Mouse (Mus musculus) MEL (cell line): ENCODE data around the gene Poc1b. TPM values are rescaled to one million over a fixed set of nuclear protein-coding genes. Genes with fewer than 3 reads are reported as not detected.

ENCODE experiments used
- DNase-seq: peaks from one replicate; pipeline ENCODE4 v3.0.0; 2011; ENCODE audit warnings: low read depth, low spot score
- H3K27ac ChIP-seq: 2 replicates; pipeline ENCODE4 v1.5.1; 2012; ENCODE audit warnings: low read depth, mild to moderate bottlenecking, control low read depth, low read length, moderate library complexity; ENCODE audit not compliant: control insufficient read depth
- H3K27me3 ChIP-seq, 2 experiments: fragments of 150-350 bp in 1 of 2; sonication (generic) in 1 of 2; 2 replicates each; pipeline ENCODE4 v1.6.1; 2012; ENCODE audit warnings: low read length in 2 of 2, mild to moderate bottlenecking in 2 of 2, improper control_type of control experiment in 1 of 2, moderate library complexity in 1 of 2; ENCODE audit not compliant: insufficient read depth in 2 of 2, control insufficient read depth in 1 of 2
- H3K36me3 ChIP-seq, 2 experiments: 2 replicates each; pipeline ENCODE4 v1.6.1; 2012 to 2014; ENCODE audit warnings: low read length in 2 of 2, improper control_type of control experiment in 1 of 2, inconsistent platforms in 1 of 2, mild to moderate bottlenecking in 1 of 2; ENCODE audit not compliant: insufficient read depth in 2 of 2, control insufficient read depth in 1 of 2
- H3K4me1 ChIP-seq, 2 experiments: fragments of 150-350 bp in 1 of 2; sonication (generic) in 1 of 2; 2 replicates each; pipeline ENCODE4 v1.6.1; 2012; ENCODE audit warnings: low read length in 2 of 2, improper control_type of control experiment in 1 of 2, mild to moderate bottlenecking in 1 of 2; ENCODE audit not compliant: insufficient read depth in 2 of 2, control insufficient read depth in 1 of 2
- H3K4me3 ChIP-seq, 2 experiments: fragments of 150-350 bp in 1 of 2; sonication (generic) in 1 of 2; 2 replicates each; pipeline ENCODE4 v1.5.1; 2012; ENCODE audit warnings: low read depth in 2 of 2, low read length in 2 of 2, mild to moderate bottlenecking in 2 of 2, moderate library complexity in 2 of 2, control low read depth in 1 of 2, improper control_type of control experiment in 1 of 2; ENCODE audit not compliant: control insufficient read depth in 1 of 2, insufficient read depth in 1 of 2
- H3K79me2 ChIP-seq: 2 replicates; pipeline ENCODE4 v1.6.1; 2012; ENCODE audit warnings: mild to moderate bottlenecking, low read length, moderate library complexity; ENCODE audit not compliant: control insufficient read depth, poor library complexity, insufficient read depth
- H3K9ac ChIP-seq: 2 replicates; pipeline ENCODE4 v1.6.1; 2012; ENCODE audit warnings: low read depth, mild to moderate bottlenecking, control low read depth, low read length, moderate library complexity; ENCODE audit not compliant: control insufficient read depth, poor library complexity, severe bottlenecking
- H3K9me3 ChIP-seq: fragments of 150-350 bp; sonication (generic); replicated peaks from 2 replicates; pipeline ENCODE4 v1.6.1; 2012; ENCODE audit warnings: mild to moderate bottlenecking, low read length, improper control_type of control experiment, moderate library complexity; ENCODE audit not compliant: insufficient read depth
- CHD2 ChIP-seq: IDR thresholded peaks from 2 replicates; pipeline ENCODE4 v1.6.1; 2011; ENCODE audit warnings: low read length, improper control_type of control experiment
- CTCF ChIP-seq, 3 experiments: IDR thresholded peaks in 2 of 3; conservative IDR thresholded peaks in 1 of 3; 2 replicates each; pipeline ENCODE4 v1.5.1; 2011 to 2012; ENCODE audit warnings: low read length in 3 of 3, low read depth in 2 of 3, mild to moderate bottlenecking in 2 of 3, improper control_type of control experiment in 1 of 3, inconsistent platforms in 1 of 3, mixed read lengths in 1 of 3, moderate library complexity in 1 of 3; ENCODE audit not compliant: control insufficient read depth in 1 of 3, insufficient read depth in 1 of 3, poor library complexity in 1 of 3, severe bottlenecking in 1 of 3
- ELF1 ChIP-seq: IDR thresholded peaks from 2 replicates; pipeline ENCODE4 v1.6.1; 2014; ENCODE audit warnings: low read depth, mild to moderate bottlenecking, inconsistent platforms, low read length, improper control_type of control experiment, moderate library complexity
- EP300 ChIP-seq, 2 experiments: IDR thresholded peaks; 2 replicates each; pipeline ENCODE4 v1.6.1; 2011; ENCODE audit warnings: improper control_type of control experiment in 2 of 2, low read length in 2 of 2, low read depth in 1 of 2, mild to moderate bottlenecking in 1 of 2
- ETS1 ChIP-seq: IDR thresholded peaks from 2 replicates; pipeline ENCODE4 v1.6.1; 2012; ENCODE audit warnings: low read depth, mild to moderate bottlenecking, inconsistent platforms, low read length, improper control_type of control experiment, moderate library complexity
- GABPA ChIP-seq: IDR thresholded peaks from 2 replicates; pipeline ENCODE4 v1.6.1; 2012; ENCODE audit warnings: low read depth, mild to moderate bottlenecking, inconsistent platforms, low read length, improper control_type of control experiment, moderate library complexity
- GATA1 ChIP-seq: IDR thresholded peaks from 2 replicates; pipeline ENCODE4 v1.6.1; 2011; ENCODE audit warnings: low read depth, low read length, improper control_type of control experiment
- HCFC1 ChIP-seq: IDR thresholded peaks from 2 replicates; pipeline ENCODE4 v1.6.1; 2012; ENCODE audit warnings: low read depth, mild to moderate bottlenecking, inconsistent platforms, low read length, improper control_type of control experiment, moderate library complexity
- JUND ChIP-seq: IDR thresholded peaks from 2 replicates; pipeline ENCODE4 v1.6.1; 2011; ENCODE audit warnings: low read depth, mild to moderate bottlenecking, improper control_type of control experiment, low read length
- KAT2A ChIP-seq: conservative IDR thresholded peaks from 2 replicates; pipeline ENCODE4 v1.6.1; 2012; ENCODE audit warnings: low read depth, low read length, improper control_type of control experiment, inconsistent platforms
- MAFK ChIP-seq: IDR thresholded peaks from 2 replicates; pipeline ENCODE4 v1.6.1; 2011; ENCODE audit warnings: low read depth, mild to moderate bottlenecking, low read length, improper control_type of control experiment, borderline replicate concordance
- MAX ChIP-seq: IDR thresholded peaks from 2 replicates; pipeline ENCODE4 v1.6.1; 2011; ENCODE audit warnings: low read length, improper control_type of control experiment
- MAZ ChIP-seq: IDR thresholded peaks from 2 replicates; pipeline ENCODE4 v1.6.1; 2012; ENCODE audit warnings: low read depth, mild to moderate bottlenecking, inconsistent platforms, low read length, improper control_type of control experiment
- MYB ChIP-seq: IDR thresholded peaks from 2 replicates; pipeline ENCODE4 v1.6.1; 2011; ENCODE audit warnings: mild to moderate bottlenecking, low read depth, low read length, improper control_type of control experiment
- MYC ChIP-seq: IDR thresholded peaks from 2 replicates; pipeline ENCODE4 v1.6.1; 2011; ENCODE audit warnings: low read depth, mild to moderate bottlenecking, low read length, improper control_type of control experiment, moderate library complexity
- NELFE ChIP-seq: IDR thresholded peaks from 2 replicates; pipeline ENCODE4 v1.6.1; 2011; ENCODE audit warnings: low read depth, low read length, improper control_type of control experiment
- NRF1 ChIP-seq: IDR thresholded peaks from 2 replicates; pipeline ENCODE4 v1.6.1; 2014; ENCODE audit warnings: low read depth, mild to moderate bottlenecking, inconsistent platforms, low read length, improper control_type of control experiment, moderate library complexity; ENCODE audit not compliant: poor library complexity, insufficient read depth, severe bottlenecking
- POLR2A ChIP-seq, 2 experiments: IDR thresholded peaks; 2 replicates each; pipeline ENCODE4 v1.6.1; 2011 to 2012; ENCODE audit warnings: low read length in 2 of 2, mild to moderate bottlenecking in 2 of 2, control low read depth in 1 of 2, improper control_type of control experiment in 1 of 2, low read depth in 1 of 2, moderate library complexity in 1 of 2; ENCODE audit not compliant: control insufficient read depth in 1 of 2, insufficient read depth in 1 of 2, poor library complexity in 1 of 2
- POLR2AphosphoS2 ChIP-seq: IDR thresholded peaks from 2 replicates; pipeline ENCODE4 v1.6.1; 2011; ENCODE audit warnings: low read length, improper control_type of control experiment
- POLR2AphosphoS5 ChIP-seq: IDR thresholded peaks from 2 replicates; pipeline ENCODE4 v1.6.1; 2012; ENCODE audit warnings: low read depth, borderline replicate concordance, mild to moderate bottlenecking, inconsistent platforms, low read length, moderate library complexity, mixed read lengths
- RAD21 ChIP-seq: IDR thresholded peaks from 2 replicates; pipeline ENCODE4 v1.6.1; 2011; ENCODE audit warnings: mild to moderate bottlenecking, low read depth, low read length, improper control_type of control experiment
- RCOR1 ChIP-seq: IDR thresholded peaks from 2 replicates; pipeline ENCODE4 v1.6.1; 2012; ENCODE audit warnings: low read depth, mild to moderate bottlenecking, inconsistent platforms, low read length, improper control_type of control experiment
- SIN3A ChIP-seq: IDR thresholded peaks from 2 replicates; pipeline ENCODE4 v1.6.1; 2012; ENCODE audit warnings: low read length, improper control_type of control experiment, inconsistent platforms
- SMC3 ChIP-seq: IDR thresholded peaks from 2 replicates; pipeline ENCODE4 v1.6.1; 2011; ENCODE audit warnings: low read depth, low read length, improper control_type of control experiment
- TAL1 ChIP-seq: IDR thresholded peaks from 2 replicates; pipeline ENCODE4 v1.6.1; 2012; ENCODE audit warnings: mild to moderate bottlenecking, inconsistent platforms, low read length, moderate library complexity, mixed read lengths
- TCF12 ChIP-seq: IDR thresholded peaks from 2 replicates; pipeline ENCODE4 v1.6.1; 2014; ENCODE audit warnings: low read depth, mild to moderate bottlenecking, inconsistent platforms, low read length, improper control_type of control experiment, moderate library complexity
- USF1 ChIP-seq: IDR thresholded peaks from 2 replicates; pipeline ENCODE4 v1.6.1; 2014; ENCODE audit warnings: low read depth, mild to moderate bottlenecking, inconsistent platforms, low read length, improper control_type of control experiment, moderate library complexity
- ZC3H11A ChIP-seq: IDR thresholded peaks from 2 replicates; pipeline ENCODE4 v1.6.1; 2012; ENCODE audit warnings: low read depth, mild to moderate bottlenecking, inconsistent platforms, low read length, improper control_type of control experiment
- ZNF384 ChIP-seq: IDR thresholded peaks from 2 replicates; pipeline ENCODE4 v1.6.1; 2012; ENCODE audit warnings: low read depth, mild to moderate bottlenecking, inconsistent platforms, low read length, improper control_type of control experiment
- polyA plus RNA-seq, 2 experiments: library from polyadenylated mRNA; stranded (reverse) in 1 of 2; unstranded in 1 of 2; fragments of >175 nt in 1 of 2; fragments of >200 nt in 1 of 2; gene quantifications; 2 replicates each; pipeline versions ENCODE4 v1.2.1 to v1.2.4; 2012; ENCODE audit warnings: low replicate concordance in 2 of 2, low read depth in 1 of 2; ENCODE audit not compliant: insufficient read length in 2 of 2, insufficient read depth in 1 of 2, missing spikeins in 1 of 2
- total RNA-seq: library from RNA; depleted of rRNA; stranded (reverse); fragments of 300-350 nt; gene quantifications from 2 replicates; pipeline ENCODE4 v1.2.3, GENCODE M21; 2012

Poc1b gene
- total and polyA plus RNA-seq, 3 experiments, result 3.3 to 15.3 TPM; not detected in 1

GRCm38 (mm10) chr10:99188656-99189603 is 82.1 kb downstream of the Poc1b start:
- Histone ChIP-seq H3K9ac (no peak overlapping the region), H3K27ac (no peak overlapping the region), H3K27me3 (no peaks in the 10 kb centered on the region), H3K36me3 (no peaks in the 10 kb centered on the region), H3K79me2 (no peaks in the 10 kb centered on the region), H3K4me1 (no peaks in the 10 kb centered on the region)
- no peak for DNase-seq
- no peak for TF ChIP-seq MAZ
- no peak for TF ChIP-seq RAD21
- no peak for TF ChIP-seq TCF12
- TF ChIP-seq, all 39 proteins: peak for 0
- no peaks in the 10 kb centered on the region for H3K9me3 ChIP-seq
- no peak overlapping the region for H3K4me3 ChIP-seq

GRCm38 (mm10) chr10:99190798-99191197 is 84.0 kb downstream of the Poc1b start:
- Histone ChIP-seq H3K36me3 (peaks cover 0 to 10% of the 10 kb centered on the region in 2 experiments; a peak in 2 of 4 replicates), H3K4me1 (peaks cover 4 to 8% of the 10 kb centered on the region in 2 experiments; a peak in 3 of 4 replicates), H3K27ac (no peak overlapping the region), H3K79me2 (no peaks in the 10 kb centered on the region), H3K9me3 (no peaks in the 10 kb centered on the region), H3K27me3 (no peaks in the 10 kb centered on the region), H3K9ac (no peak overlapping the region; the same call in 1 of the 2 replicates), H3K4me3 (no peak overlapping the region)
- DNase-seq, result peak; percentile 85
- TF ChIP-seq MYB, result no peak
- no peak for TF ChIP-seq EP300 (IDR thresholded peaks at IDR 0.05; ENCODE audit: low read depth in 1 of 2, low read length in 2 of 2)
- TF ChIP-seq SMC3, result peak; percentile 98
- peak; percentile 12; the same call in 1 of the 2 replicates for TF ChIP-seq GATA1
- TF ChIP-seq POLR2AphosphoS5, result no peak
- no peak for TF ChIP-seq ETS1
- TF ChIP-seq MAZ, result no peak
- TF ChIP-seq JUND, result 0 out of 2 replicates have a peak, but pooled peaks have one; percentile 63
- no peak for TF ChIP-seq KAT2A
- no peak for TF ChIP-seq ZNF384
- no peak for TF ChIP-seq ELF1
- TF ChIP-seq ZC3H11A, result peak; percentile 98
- peak; percentile 98 for TF ChIP-seq RAD21
- no peak for TF ChIP-seq USF1
- no peak for TF ChIP-seq NRF1
- TF ChIP-seq GABPA, result no peak
- peak; percentile 72 to 96 (median 85) for TF ChIP-seq CTCF (IDR thresholded peaks at IDR 0.05 in 2 of 3, conservative IDR thresholded peaks at IDR 0.05 in 1 of 3; ENCODE audit: control insufficient read depth in 1 of 3, insufficient read depth in 1 of 3, low read depth in 2 of 3, low read length in 3 of 3, poor library complexity in 1 of 3, severe bottlenecking in 1 of 3)
- no peak for TF ChIP-seq POLR2A (IDR thresholded peaks at IDR 0.05; ENCODE audit: control insufficient read depth in 1 of 2, insufficient read depth in 1 of 2, low read depth in 1 of 2, low read length in 2 of 2, poor library complexity in 1 of 2)
- no peak for TF ChIP-seq NELFE
- TF ChIP-seq MAX, result peak; percentile 47; the same call in 1 of the 2 replicates
- TF ChIP-seq CHD2, result no peak
- peak; percentile 46; the same call in 1 of the 2 replicates for TF ChIP-seq MAFK
- peak; percentile 96 for TF ChIP-seq MYC
- no peak for TF ChIP-seq RCOR1
- TF ChIP-seq HCFC1, result no peak
- no peak for TF ChIP-seq TAL1
- no peak; the same call in 1 of the 2 replicates for TF ChIP-seq SIN3A
- no peak for TF ChIP-seq POLR2AphosphoS2
